Mouse (Mus musculus): ENCODE results near the gene Raver1. TPM values are rescaled to one million over a fixed set of nuclear protein-coding genes. Genes with fewer than 3 reads are reported as not detected.

Gene Raver1
- polyA plus RNA-seq, 1 experiment from 2014 or later = 41.3 TPM

- ATAC-seq (replicated peaks; ENCODE audit: low FRiP score, low read depth) (no peak), DNase-seq (ENCODE audit: low spot score) (no peak)
- TF ChIP-seq CTCF (IDR thresholded peaks at IDR 0.05; ENCODE audit: low read depth) = no peak
- Histone ChIP-seq H3K36me3 (ENCODE audit: insufficient read depth, low read length) (no peaks in the 10 kb centered on the region), H3K4me3 (replicated peaks; ENCODE audit: low read depth, low read length) (no peak overlapping the region), H3K27ac (no peak overlapping the region), H3K4me1 (replicated peaks; ENCODE audit: insufficient read depth, low read length) (peaks cover 25% of the 10 kb centered on the region), H3K9ac (ENCODE audit: low read depth, low read length) (no peak overlapping the region), H3K4me2 (ENCODE audit: low read length) (no peak overlapping the region), H3K9me3 (replicated peaks; ENCODE audit: low read length) (no peaks in the 10 kb centered on the region), H3K27me3 (ENCODE audit: insufficient read depth, low read length) (peaks cover 10% of the 10 kb centered on the region)
- WGBS = 54% methylated on average over 8 of the region's 8 CpGs
These were observed 64.0 kb downstream of the Raver1 start for GRCm38 (mm10) chr9:21027774-21028290.

GRCm38 (mm10) chr9:21026849-21027248 lies 65.0 kb downstream of the Raver1 start:
- Histone ChIP-seq H3K9ac (ENCODE audit: low read depth, low read length) (no peak overlapping the region), H3K36me3 (ENCODE audit: insufficient read depth, low read length) (no peaks in the 10 kb centered on the region), H3K4me3 (replicated peaks; ENCODE audit: low read depth, low read length) (no peak overlapping the region), H3K27ac (no peak overlapping the region), H3K4me2 (ENCODE audit: low read length) (no peak overlapping the region), H3K9me3 (replicated peaks; ENCODE audit: low read length) (no peaks in the 10 kb centered on the region), H3K4me1 (replicated peaks; ENCODE audit: insufficient read depth, low read length) (peaks cover 17% of the 10 kb centered on the region), H3K27me3 (ENCODE audit: insufficient read depth, low read length) (peaks cover under 1% of the 10 kb centered on the region; the same call in 1 of the 2 replicates)
- TF ChIP-seq CTCF (IDR thresholded peaks at IDR 0.05; ENCODE audit: low read depth) = no peak
- ATAC-seq (replicated peaks; ENCODE audit: low FRiP score, low read depth) (no peak), DNase-seq (ENCODE audit: low spot score) (no peak)
- WGBS = 84% methylated on average over 12 of the region's 12 CpGs

GRCm38 (mm10) chr9:21025258-21025810 lies 66.5 kb downstream of the Raver1 start:
- no peaks in the 10 kb centered on the region for H3K36me3 ChIP-seq (ENCODE audit: insufficient read depth, low read length)
- DNase-seq (ENCODE audit: low spot score) = no peak
- no peak overlapping the region for H3K27ac ChIP-seq
- WGBS = 70% methylated on average over 19 of the region's 19 CpGs
- H3K27me3 ChIP-seq (ENCODE audit: insufficient read depth, low read length) = no peaks in the 10 kb centered on the region
- no peak overlapping the region for H3K4me3 ChIP-seq (replicated peaks; ENCODE audit: low read depth, low read length)
- no peak overlapping the region for H3K9ac ChIP-seq (ENCODE audit: low read depth, low read length)
- no peak for TF ChIP-seq CTCF (IDR thresholded peaks at IDR 0.05; ENCODE audit: low read depth)
- H3K4me1 ChIP-seq (replicated peaks; ENCODE audit: insufficient read depth, low read length) = peaks cover 11% of the 10 kb centered on the region; the same call in 1 of the 2 replicates
- H3K4me2 ChIP-seq (ENCODE audit: low read length) = no peak overlapping the region
- no peaks in the 10 kb centered on the region for H3K9me3 ChIP-seq (replicated peaks; ENCODE audit: low read length)
- ATAC-seq (replicated peaks; ENCODE audit: low FRiP score, low read depth) = no peak

MicroRNAs within 50 kb of the gene (microRNA counts, 519-probe panel; counts per million panel counts)
- microRNA mmu-miR-1900 = 330 counts per million, percentile 68 among the panel's probes with 10 or more counts

Small RNAs within 50 kb of the gene (microRNA-seq; reads per million reads assigned to microRNA genes)
- gene Mir1900 (not detected), gene Mir7082 (not detected)

Other genes starting within 250 kb of the Raver1 start
- 7.6 and 11.5 TPM in 2 replicates for gene A230050P20Rik, start 223.4 kb downstream of the Raver1 start, polyA plus RNA-seq (2015; fragmentation: Nextera tagmentation; extraction: Ambion mirVana)
- gene Angptl6, start 212.3 kb downstream of the Raver1 start, polyA plus RNA-seq (2015; fragmentation: Nextera tagmentation; extraction: Ambion mirVana) = 2.5 and 2.6 TPM in 2 replicates
- gene Ppan, start 203.8 kb downstream of the Raver1 start, polyA plus RNA-seq (2015; fragmentation: Nextera tagmentation; extraction: Ambion mirVana) = 56.3 and 57.9 TPM in 2 replicates
- 234 and 243 TPM in 2 replicates for gene Eif3g, start 193.4 kb downstream of the Raver1 start, polyA plus RNA-seq (2015; fragmentation: Nextera tagmentation; extraction: Ambion mirVana)
- 34.1 and 43.1 TPM in 2 replicates for gene Dnmt1, start 132.1 kb downstream of the Raver1 start, polyA plus RNA-seq (2015; fragmentation: Nextera tagmentation; extraction: Ambion mirVana)
- 21.3 and 23.3 TPM in 2 replicates for gene S1pr2, start 115.2 kb downstream of the Raver1 start, polyA plus RNA-seq (2015; fragmentation: Nextera tagmentation; extraction: Ambion mirVana)
- 155 and 158 TPM in 2 replicates for gene Mrpl4, start 89.3 kb downstream of the Raver1 start, polyA plus RNA-seq (2015; fragmentation: Nextera tagmentation; extraction: Ambion mirVana)
- 12.3 and 13.4 TPM in 2 replicates for gene Icam1, start 76.0 kb downstream of the Raver1 start, polyA plus RNA-seq (2015; fragmentation: Nextera tagmentation; extraction: Ambion mirVana)
- gene Icam4, start 62.6 kb downstream of the Raver1 start, polyA plus RNA-seq (2015; fragmentation: Nextera tagmentation; extraction: Ambion mirVana) = 0.26 and 0.50 TPM in 2 replicates
- 0.21 and 0.27 TPM in 2 replicates for gene Icam5, start 59.9 kb downstream of the Raver1 start, polyA plus RNA-seq (2015; fragmentation: Nextera tagmentation; extraction: Ambion mirVana)
- 0.29 TPM in 1 of 2 replicates, not detected in the other for gene Zglp1, start 24.9 kb downstream of the Raver1 start, polyA plus RNA-seq (2015; fragmentation: Nextera tagmentation; extraction: Ambion mirVana)
- gene Gm49373, start 18.9 kb downstream of the Raver1 start, polyA plus RNA-seq (2015; fragmentation: Nextera tagmentation; extraction: Ambion mirVana) = 0.38 and 0.62 TPM in 2 replicates
- gene Fdx1l, start 18.4 kb downstream of the Raver1 start, polyA plus RNA-seq (2015; fragmentation: Nextera tagmentation; extraction: Ambion mirVana) = 61.5 and 63.9 TPM in 2 replicates
- gene Gm38431, start within 50 bp of the Raver1 start, polyA plus RNA-seq (2015; fragmentation: Nextera tagmentation; extraction: Ambion mirVana) = 0.80 and 0.91 TPM in 2 replicates
- 8.6 and 9.4 TPM in 2 replicates for gene Tyk2, start 39.2 kb upstream of the Raver1 start, polyA plus RNA-seq (2015; fragmentation: Nextera tagmentation; extraction: Ambion mirVana)
- 256 and 271 TPM in 2 replicates for gene Cdc37, start 58.0 kb upstream of the Raver1 start, polyA plus RNA-seq (2015; fragmentation: Nextera tagmentation; extraction: Ambion mirVana)
- 8.2 and 8.3 TPM in 2 replicates for gene Pde4a, start 73.7 kb upstream of the Raver1 start, polyA plus RNA-seq (2015; fragmentation: Nextera tagmentation; extraction: Ambion mirVana)
- 49.3 and 50.8 TPM in 2 replicates for gene Keap1, start 147.4 kb upstream of the Raver1 start, polyA plus RNA-seq (2015; fragmentation: Nextera tagmentation; extraction: Ambion mirVana)
- 0.11 TPM in 1 of 2 replicates, not detected in the other for gene S1pr5, start 156.4 kb upstream of the Raver1 start, polyA plus RNA-seq (2015; fragmentation: Nextera tagmentation; extraction: Ambion mirVana)
- 51.7 and 52.9 TPM in 2 replicates for gene Atg4d, start 173.3 kb upstream of the Raver1 start, polyA plus RNA-seq (2015; fragmentation: Nextera tagmentation; extraction: Ambion mirVana)
- gene Kri1, start 196.0 kb upstream of the Raver1 start, polyA plus RNA-seq (2015; fragmentation: Nextera tagmentation; extraction: Ambion mirVana) = 8.7 and 10.6 TPM in 2 replicates
- 31.4 and 37.8 TPM in 2 replicates for gene Cdkn2d, start 199.4 kb upstream of the Raver1 start, polyA plus RNA-seq (2015; fragmentation: Nextera tagmentation; extraction: Ambion mirVana)
- gene Ap1m2, start 220.3 kb upstream of the Raver1 start, polyA plus RNA-seq (2015; fragmentation: Nextera tagmentation; extraction: Ambion mirVana) = 57.3 and 63.0 TPM in 2 replicates
- gene Slc44a2, start 228.7 kb upstream of the Raver1 start, polyA plus RNA-seq (2015; fragmentation: Nextera tagmentation; extraction: Ambion mirVana) = 76.5 and 80.5 TPM in 2 replicates

Measured in kidney, postnatal 0 days (tissue).